Mouse (Mus musculus) CD4-positive, CD25-positive, alpha-beta regulatory T cell, adult 2 months (primary cell): ENCODE measurements around the gene Stard9.
A peak's percentile ranks its signal among the peaks of the same experiment; 100 is the strongest.

Experiments used
- DNase-seq: peaks from one replicate; pipeline ENCODE4 v3.0.0-alpha.2; 2012; ENCODE audit warnings: low read depth, low spot score

The Stard9 gene

DNA sequence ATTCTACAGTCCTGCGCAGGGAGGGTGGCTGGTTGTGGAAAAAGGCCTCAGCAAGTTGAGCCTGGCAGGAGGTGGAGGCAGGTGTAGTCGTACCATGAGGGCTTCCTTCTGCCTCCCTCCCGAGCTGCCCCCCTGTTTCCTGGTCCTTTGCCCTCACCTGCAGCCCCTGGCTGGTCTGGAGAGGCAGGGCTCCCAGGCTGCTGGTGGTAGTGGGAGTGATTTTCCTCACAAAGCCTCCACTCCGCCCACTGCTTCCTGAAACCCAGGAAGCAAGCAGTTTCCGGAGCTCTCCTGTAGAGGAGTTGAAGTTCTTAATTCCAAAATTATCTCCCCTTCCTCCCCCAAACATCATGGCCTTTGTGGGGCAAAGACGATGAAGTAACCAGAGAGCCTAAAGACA is 95.3 kb downstream of the Stard9 start:
- DNase-seq, result no peak

DNA sequence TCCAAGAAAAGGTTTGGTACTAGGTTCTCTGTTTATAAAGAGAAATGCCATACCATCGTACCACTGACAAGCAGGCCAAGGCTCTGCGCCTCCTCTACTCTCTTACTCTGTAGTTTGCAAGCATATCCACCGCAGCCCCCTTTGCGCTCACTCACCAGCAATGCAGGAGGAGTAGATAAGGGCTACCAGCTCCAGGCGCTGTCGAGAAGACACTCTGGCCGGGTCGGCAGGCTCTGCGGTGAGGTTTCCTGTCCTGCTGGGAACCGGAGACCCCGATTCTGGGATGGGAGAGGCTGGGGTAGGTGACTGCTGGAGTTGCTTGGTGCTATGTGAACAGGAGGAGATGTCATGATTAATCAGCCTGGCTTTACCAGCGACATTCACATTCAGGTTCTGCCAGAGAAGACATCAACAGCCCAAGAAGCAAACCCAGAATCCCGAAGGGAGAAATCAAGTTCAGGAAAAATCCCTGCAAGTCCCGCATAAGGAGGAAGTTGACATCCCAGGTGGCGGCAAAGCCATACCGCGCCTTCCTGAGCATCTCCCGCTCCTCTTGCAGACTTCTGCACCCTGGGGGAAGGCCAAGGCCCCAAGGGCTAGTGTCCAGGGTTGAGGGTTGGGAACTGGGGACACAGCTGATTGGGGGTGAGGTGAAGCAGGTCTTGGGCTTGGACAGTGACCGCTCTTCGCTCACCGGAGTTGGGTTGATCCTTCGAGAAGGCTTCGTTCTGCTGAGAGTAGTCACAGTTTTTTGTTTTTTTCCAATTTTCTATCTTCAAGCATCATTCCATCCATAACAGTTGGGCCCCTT is 101.1 kb downstream of the Stard9 start:
- DNase-seq, result peak; percentile 12

DNA sequence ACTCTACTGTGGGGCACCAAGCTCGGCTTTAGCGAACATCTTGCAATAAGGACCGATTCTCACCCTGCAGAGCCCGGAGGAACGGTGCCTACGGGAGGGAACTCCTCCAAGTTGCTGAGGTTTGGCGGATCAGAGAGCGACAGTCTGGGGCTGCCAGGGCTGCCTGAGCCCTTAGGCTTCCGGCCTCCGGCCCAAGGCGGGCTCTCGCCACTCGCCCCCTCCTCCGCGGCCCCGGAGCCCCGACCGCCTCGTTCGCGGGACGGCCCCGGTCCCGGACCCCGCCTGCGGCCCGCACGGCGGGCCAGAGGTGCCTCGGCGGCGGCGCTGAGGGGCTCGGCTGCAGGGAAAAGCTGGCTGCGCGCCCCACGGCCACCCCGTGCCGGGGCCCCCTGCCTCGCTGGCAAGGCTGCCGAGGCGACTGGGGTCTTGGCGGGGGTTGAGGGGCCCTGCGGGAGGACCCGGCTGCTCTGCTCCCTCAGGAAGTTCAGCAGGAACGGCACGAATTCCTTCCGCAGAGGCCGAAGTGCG is 101.8 kb downstream of the Stard9 start:
- DNase-seq, result peak; percentile 39

DNA sequence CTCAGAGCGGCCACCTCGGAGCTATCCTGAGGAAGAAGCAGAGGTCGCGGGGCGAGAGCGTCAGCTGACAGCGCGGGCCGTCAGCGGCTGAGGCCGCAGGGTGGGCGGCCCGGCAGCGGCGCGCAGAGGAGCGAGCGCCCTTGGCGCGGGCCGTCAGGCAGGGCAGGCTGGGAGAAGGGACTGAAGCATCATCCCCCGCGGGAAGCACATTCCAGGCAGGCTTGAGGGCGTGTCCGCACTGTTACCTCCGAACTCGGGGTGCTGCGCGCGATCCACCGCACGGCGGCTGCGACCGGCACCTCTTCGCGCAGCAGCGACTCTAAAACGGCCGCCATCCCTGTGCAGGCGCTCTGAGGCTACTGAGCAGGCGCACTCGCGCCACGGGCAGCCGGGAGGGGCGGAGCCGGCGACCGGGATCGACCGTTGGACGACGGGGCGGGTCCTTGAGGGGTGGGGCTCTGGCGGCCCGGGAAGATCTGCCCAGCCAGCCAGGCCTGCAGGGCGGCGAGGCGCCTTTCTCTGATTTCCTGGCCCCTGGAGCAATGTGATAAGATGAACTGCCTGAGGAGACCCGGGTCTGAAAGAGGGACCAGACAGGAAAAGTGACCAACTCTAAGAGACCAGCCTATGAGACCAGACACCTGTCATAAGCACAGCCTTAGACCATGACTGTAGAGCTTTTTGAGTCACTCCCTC is 102.4 kb downstream of the Stard9 start:
- peak; percentile 96 for DNase-seq

DNA sequence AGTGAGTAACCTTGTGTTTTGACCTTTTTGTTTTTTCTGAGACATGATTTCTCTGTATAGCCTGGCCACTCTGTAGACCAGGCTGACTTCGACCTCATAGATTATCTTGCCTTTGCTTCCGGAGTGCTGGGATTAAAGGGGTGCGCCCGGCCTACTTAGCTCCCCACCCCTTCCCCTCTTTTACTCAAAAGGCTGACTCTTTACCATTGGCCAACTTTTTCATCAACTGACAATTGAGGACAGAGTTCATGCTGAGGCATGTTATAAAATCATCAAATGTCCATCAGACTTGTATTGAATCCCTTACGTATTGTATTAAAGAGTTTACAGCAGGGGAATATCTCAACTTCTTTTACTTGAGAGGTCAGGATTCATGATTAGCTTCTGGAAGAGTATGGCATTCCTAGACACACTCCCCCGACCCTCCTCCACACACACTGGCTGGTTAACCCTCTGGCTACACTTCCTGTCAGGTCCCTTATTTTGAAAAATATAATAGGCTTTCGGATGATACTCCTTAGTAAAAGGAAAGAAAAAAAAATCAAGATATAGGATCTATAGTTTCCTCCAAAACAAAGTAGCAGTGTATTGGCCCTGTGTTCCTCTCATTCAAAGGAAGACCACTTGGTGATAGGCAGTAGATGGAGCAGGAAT is 103.1 kb downstream of the Stard9 start:
- DNase-seq, result no peak

DNA sequence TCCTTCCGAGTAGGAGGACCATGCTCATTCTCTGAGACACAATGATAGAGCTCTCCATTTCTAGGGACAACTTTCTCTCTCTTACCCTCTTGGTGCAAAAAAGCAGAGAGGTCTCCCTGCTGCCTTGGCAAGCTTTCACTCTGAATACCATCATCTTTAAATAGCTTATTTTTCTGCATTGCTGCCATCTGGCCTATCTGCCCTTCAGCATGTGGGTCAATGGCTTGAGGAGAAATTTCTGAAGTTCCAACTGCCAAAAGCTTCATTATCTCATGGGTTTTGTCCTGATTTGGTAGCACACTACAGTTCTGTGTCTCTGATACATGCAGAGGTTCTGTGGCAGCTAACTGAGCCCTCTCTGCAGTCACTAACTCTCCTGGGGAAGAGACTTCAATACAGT is 116.6 kb downstream of the Stard9 start:
- DNase-seq, result no peak

DNA sequence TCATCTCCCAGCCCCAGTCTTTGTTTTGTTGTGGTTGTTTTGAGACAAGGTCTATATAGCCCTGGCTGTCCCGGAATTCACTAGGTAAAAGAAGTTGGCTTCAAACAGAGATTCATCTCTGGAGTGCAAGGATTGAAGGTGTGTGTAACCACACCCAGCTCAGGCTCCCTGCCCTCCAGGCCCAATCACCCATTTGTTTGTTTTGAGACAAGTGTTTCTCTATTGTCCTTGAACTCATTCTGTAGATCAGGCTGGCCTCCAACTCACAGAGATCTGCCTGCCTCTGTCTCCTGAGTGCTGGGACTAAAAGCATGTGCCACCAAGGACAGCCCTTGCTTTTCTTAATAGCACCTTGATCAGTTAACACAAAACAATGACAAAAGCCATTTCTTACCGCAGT is 119.1 kb downstream of the Stard9 start:
- DNase-seq, result no peak

DNA sequence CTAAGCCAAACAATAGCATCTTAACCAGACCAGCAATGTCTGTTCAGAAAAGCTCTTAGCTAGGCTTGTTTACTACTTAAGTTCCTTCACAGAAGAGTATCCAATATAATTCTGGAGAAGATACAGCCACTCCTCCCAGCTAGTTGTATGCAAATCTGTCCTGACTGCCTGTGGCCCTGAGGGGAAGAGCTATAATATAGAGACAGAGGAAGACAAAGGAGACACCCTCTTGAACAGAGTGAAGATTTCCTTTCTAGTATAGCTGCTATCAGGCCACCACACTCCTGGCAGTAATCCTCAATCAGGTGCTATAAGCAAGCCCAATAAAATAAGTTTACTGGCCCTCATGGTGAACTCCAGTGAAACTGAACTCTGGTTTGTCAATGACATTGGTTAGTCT is 133.0 kb downstream of the Stard9 start:
- DNase-seq, result no peak

DNA sequence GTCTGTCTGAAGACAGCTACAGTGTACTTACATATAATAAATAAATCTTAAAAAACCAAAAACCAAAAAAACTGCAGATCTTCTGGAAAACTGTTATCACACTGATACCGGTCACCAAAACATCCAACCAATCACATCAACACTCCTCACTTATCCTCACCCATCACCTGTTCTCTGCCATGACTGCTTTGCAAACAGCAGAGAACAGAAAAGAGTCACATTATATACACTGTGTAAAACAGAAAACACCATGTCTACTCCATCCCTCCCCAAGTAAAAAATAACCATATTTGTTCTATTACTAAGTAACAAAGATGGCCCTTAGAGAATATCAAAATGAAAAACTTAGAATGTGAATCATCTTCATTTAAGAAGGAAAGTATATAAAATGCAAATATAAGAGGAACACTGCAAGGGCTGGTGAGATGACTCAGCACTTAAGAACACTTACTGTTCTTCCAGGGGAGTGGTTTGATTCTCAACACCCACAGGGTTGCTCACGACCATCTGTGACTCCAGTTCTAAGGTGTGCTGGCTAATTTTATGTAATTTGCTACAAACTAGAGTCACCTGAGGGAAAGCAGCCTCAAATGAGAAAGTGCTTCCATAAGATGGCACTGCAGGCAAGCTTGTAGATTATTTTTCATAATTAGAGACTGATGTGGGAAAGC is 141.5 kb downstream of the Stard9 start:
- no peak for DNase-seq
